Mouse (Mus musculus) gastrocnemius, adult 8-10 months (tissue): ENCODE measurements at regions not wholly inside any gene's neighbourhood (a gene's known extent, or its start where the extent isn't known, plus 50 kb on each side); places are given as distances from the start of the nearest gene placed in this dataset.

ENCODE experiments used
- DNase-seq, 2 experiments: peaks; one replicate each; pipeline ENCODE4 v3.0.0; 2022; ENCODE audit warnings: low spot score in 2 of 2

DNA sequence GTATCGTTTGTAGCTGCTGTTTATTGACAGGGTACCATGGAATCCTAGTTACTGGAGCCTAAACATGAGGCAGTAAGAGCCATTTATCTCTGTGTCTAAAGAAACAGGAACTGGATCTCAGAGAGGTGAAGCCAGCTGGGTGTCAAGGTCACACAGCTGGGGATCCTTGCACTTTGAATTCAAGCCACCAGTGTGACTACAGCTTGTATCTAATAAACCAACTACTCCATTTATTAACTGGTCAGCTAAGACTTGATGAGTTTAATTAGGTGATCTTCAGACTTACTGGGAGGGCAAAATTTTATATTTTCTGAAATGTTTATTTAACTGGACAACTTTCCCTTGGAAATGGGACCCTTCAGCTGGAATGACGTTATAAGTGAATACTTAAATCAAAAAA lies 577.5 kb upstream of the Sox9 start:
- DNase-seq, result no peak

DNA sequence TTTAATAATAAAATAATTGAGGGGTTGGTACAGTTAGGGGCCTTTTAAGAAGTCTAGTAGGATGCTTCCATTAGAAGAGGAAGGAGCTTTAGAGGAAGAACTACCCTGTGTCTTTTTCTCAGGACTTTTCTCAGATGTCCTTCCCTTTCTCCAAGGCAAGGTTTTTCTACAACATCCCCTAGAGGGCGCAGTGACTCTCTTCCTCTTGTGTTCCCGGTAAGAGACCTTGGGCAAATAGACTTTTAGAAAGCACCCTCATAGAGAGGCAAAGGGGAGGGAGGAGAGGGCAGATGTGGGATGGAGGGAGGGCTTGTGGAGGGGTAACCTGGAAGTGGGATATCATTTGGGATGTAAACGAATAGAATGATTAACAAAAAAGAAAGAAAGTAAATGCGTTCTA lies 572.6 kb upstream of the Sox9 start:
- no peak for DNase-seq

DNA sequence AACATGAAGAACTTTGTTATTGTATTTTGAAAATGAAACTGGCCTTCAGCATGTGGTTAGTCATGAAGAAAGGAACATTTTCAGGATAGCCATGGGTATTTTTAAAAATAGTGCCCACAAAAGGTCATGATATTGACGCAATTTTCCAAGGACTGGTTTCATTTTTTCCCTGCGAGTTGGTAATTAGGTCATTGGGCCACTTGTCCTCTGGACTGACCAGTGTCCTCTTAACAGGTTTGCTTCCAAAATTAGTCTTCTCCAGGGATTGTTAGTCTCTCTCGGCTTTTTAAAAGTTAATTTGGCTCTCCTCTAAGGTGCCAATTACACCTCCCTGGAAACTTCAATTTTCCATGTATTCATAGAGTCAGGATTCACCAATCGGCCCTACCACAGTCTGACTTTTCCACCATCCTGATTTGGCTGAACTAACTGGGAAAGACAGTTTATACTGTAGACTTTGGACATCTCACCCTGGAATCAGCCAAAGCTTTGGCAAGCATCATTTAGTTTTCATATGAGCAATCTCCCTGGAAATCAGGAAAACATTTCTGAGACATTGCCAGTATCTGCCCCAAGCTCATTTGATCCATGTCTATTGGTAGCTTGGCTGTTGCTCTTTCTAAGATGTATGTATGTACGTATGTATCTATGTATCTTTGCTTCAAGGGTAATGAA lies 562.8 kb upstream of the Sox9 start:
- DNase-seq, result no peak

DNA sequence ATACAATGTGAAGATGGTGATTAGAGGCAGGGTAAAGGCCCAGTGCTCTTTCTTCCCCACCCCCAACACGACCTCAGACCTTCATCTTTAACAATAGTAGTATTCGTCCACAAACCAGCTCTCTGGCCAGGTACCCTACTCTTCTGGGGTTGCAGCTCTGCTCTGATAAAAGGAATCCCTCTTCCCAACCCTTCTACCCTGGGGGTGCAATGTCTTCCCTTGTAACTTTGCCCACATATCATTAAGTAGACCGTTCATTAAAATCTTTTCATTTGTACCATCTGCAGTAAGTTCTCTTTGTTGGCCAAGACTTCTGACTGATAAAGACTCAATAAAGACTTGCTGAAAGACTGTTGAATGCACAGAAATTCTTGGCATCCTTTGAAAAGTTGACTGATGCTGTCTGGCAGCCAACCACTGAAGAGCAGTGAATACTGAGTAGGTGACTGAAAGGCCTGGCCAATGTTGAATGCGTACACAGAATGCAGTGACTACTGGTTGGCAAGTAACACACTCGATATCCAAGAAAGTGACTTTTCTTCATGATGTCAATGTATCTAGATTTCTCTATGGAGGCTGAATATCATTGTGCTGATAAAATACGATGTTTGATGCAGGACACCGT lies 547.4 kb upstream of the Sox9 start:
- DNase-seq, result no peak

DNA sequence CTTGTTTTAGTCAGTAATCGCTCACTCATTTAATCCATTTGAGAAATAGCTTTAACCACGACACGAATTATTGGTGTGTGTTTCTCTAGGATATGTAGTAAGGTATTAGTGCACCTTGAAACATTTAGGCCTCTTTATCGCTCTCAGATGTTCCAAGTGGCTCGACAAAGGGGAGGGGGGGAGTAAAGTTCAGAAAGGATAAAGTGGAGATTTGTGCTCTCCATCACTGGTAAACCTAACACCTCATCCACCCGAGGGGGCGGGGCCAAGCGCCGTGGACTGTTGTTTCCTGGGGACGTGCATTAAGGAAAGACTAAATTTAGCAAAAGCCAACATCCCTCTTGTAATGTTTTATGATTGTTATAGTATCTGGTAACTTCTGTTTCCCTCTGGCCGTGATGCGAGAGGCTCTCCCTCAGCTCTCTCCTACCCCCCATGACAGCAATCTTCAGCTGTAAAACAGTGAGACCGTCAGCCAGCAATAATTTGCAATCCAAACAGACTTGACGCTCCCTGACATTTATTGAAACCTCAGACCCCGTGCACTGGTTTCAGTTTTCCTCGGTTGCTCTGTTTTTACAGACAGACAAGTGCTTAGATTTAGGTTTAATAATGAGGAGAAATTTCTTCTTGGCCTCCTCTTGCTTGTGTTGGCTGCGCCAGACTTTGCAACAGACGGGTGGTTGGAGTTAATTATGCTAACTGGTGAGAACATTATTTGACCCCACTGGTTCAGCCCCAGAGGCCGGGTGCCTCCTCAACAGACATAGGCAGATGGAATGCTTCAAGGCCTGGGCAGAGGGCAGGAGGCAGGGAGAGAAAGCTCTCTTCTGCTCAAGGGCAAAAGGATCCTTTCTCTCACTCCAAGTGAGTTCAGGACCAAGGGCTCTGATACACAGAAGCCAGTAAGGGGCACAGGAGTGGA lies 542.8 kb upstream of the Sox9 start:
- no peak for DNase-seq

DNA sequence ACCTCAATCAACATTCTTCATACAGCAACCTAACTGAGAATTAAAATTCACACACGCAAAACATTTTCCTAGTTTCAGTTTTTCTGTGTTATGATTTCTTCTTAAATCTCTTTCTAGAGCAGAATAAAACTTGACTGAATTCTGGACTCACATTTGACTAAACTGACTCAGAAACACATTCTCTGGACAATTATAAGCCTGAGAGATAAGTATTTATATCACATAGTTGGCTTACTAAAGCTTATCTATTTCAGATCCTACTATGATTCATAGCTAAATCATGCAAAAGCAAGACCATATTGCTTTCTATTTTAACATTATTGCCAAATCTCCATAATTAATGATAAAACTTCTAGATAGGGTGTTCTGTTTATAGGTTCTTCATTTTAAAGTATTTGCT lies 529.5 kb upstream of the Sox9 start:
- DNase-seq, result no peak

DNA sequence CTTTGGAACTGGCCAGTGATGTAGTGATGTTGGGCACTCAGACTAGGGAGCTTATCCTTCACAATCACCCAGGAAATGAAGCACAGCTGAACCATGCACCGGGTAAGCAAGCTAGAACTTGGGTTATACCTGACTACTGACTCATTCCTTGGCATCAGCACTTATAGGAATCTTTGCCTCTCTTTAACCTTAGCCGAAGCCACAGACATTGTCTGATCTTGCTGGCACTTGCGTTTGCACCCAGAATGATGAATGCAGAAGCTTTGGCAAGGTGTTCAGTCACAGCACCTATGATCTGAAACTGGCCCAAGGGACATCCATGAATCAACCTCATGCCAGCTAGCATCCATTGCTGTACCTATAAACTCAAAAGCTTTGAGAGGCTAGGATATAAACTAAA lies 529.0 kb upstream of the Sox9 start:
- no peak for DNase-seq

DNA sequence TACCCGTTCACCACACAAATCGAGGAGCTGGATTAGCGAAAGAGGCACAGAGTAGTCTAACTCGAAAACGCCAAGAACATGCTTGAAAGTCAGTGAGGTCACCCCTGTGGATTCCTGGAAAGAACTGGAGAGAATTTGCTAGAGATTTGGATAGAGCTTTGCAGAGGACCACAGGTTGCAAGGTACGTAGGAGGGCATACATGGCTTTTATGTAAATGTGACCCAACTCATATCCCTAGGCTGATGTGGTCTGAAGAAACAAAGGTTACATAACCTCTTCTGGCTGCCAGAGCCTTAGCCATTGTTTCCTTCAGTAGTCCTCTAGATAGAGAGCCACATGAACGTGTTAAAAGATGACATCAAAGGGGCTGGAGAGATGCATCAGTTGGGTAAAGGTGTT lies 525.7 kb upstream of the Sox9 start:
- DNase-seq, result no peak

DNA sequence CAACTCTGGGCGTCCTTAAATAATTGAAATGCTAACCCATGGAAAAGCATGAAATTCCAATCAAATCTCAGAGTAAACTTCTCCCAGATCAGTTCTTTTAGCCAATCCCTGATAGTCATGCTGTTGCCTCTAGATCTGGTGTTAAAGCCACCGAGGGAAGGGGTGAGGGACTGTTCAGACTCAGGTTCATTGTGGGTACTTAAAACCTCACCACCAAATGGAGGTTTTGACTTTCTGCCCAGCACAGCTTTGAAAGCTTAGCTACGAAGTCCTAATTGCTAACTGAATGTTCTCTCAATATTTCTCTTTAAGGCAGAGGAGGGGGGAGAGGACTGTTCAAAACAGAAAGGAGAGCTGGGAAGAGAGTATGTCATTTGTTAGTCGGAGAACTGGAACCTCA lies 517.9 kb upstream of the Sox9 start:
- DNase-seq, result no peak

DNA sequence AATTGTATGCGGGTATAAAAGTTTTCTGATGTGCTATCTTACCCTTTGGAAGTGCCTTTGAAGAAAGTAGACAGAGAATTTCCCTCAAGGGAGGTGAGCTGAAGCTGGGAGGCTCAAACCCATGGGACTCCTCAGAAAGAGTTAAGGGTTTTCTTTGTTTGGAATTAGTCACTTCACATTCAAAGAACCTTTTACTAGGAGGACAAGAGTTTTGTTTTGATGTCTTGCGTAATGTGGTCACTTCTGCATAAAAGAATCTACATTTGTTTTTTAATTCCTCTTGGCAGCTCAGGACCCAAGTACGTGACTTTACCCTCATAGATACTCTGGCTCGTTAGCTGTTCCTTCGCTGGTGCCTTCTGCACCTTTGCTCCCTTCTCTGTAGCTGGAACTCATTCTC lies 511.1 kb upstream of the Sox9 start:
- no peak for DNase-seq

DNA sequence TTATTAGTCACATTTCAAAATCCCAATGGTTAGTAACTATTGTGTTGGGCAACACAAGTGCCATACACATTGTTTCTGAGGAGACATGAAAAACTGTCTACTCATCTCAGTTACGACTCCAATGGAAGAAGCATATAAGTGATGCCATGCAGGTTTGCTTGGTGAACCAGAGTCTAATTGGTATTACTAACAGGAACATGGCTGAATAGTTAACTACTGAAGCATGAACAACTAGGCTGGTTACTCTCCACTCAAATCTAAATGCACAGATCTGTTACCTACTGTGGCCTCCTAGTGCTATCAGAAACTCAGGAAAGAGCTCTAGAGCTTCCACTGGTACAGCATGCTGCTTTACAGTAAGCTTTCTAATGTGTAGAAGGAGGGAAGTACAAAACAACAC lies 503.5 kb upstream of the Sox9 start:
- no peak for DNase-seq

DNA sequence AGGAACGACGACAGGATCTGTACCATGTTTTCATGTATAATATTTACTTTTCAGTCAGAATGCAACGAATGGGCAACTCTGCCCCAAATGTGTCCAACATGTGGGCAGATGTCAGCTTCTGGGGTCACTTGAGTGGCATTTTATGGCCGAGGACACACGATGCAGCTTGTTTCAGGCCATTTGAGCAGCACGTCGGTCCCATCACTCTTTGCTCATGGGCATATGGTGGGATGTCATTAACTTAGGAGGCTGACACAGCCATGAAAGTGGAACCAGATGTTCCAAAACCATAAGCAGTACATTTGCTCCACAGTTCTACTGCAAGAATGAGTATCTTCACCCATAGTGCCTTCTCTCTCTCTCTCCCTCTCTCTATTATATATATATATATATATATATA lies 499.1 kb upstream of the Sox9 start:
- no peak for DNase-seq

DNA sequence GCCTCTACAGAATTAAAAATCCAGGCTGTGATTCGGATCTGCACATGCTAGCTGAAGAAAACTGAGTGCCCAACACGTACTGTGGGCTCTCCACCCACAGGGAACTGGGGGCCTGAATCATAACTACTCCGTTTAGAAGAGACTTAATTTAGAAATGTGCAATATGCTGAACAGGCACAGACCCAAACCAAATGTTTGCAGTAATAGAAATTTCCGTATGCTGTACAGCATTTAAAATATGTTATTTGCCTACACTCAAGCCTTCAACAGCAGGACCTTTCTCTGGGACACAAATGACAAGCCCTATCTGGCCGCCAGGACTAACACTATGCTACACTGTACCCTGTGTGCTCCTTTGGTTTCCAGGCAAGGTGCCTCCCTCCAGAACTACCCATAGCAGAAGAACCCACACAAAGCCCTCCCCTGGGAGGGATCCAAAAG lies 483.1 kb upstream of the Sox9 start:
- no peak for DNase-seq

DNA sequence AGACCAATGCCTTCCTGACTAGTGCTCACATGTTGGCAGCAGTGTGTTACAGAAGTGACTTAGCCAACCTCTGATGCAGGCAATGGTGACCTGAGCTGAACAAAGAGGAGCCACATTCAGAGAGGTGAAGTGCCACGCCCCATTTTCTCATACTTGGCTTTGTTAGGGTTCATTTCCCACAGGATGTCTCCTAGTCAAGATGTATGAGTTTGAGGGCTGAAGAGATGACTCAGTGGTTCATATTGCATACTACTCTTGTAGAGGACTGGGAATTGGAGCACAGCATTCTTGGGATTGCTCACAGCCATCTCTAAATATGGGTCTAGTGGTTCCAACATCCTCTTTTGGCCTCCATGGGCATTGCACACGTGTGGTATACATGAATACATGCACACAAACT lies 478.9 kb upstream of the Sox9 start:
- DNase-seq, result no peak

DNA sequence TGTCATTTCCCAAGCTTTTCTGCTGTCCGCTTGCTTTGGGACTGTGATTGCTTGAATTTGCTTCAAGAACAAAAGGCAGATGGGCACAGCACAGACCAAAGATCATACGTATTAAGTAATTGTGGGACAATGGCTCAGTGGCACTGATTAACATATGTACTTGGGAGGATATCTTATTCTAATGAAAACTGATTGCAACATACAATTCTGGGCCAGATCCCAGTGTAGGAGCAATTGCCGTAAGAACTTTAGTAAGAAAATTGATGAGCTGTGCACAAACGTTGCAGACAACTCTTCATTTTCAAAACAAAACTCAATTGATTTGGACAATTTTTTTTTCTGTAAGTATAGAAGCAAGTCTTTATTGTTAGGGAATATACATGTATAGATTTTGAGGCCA lies 456.2 kb upstream of the Sox9 start:
- DNase-seq, result no peak

DNA sequence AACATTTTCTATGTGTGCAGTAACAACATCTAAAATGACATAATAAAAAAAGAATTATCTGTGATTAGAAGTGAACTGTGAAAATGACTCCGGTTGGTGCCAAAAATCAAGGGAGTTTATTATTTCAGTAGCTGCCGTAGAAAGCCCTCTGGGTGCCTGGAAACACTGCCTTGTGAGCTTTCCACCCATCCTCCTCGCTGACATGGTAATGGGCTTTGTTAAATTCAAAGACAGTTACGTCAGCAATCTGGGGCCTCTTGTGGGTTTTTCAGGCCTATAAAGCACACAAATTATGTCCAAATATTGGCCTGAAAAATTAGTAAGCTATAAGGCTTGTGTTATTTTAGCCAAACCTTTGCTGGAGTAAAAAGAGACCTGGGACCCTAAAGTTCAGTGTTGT lies 454.4 kb upstream of the Sox9 start:
- no peak for DNase-seq

DNA sequence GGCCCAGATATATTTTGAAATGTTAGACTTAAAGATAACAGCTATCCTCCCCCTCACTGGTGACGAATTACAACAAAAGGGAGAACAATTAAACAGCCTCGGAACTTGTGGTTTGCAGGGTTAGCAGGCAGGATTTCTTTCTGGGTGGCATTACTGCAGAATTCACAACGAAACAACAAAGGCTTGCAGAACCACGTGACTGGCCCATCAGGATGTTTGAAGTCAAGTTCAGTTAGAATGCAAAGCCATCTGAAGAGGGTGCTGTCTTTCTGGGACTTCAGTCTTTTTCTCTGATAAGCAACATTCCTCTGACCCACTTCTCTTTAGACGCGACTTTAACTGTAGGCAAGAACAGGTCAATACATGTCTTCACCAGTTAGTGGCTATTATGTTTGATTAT lies 436.9 kb upstream of the Sox9 start:
- DNase-seq, result no peak

DNA sequence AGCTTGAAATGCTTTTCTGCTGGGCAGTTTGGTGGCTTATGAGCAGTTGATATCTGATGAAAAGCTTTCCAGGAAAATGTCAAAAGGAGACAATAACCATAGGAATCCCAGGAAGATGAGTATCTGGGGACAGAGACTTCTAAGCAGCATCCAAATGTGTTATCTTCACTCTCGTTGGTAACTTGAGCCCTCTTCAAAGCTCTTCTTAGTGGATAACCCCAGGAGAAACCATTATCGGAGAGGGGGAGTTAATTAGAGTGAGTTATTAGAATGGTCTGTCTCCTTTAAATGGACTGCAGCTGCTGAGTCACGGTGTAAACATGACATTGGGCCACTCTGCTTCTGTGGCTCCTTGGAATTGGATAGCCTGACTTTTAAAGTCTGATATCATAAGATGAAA lies 436.4 kb upstream of the Sox9 start:
- DNase-seq, result no peak

DNA sequence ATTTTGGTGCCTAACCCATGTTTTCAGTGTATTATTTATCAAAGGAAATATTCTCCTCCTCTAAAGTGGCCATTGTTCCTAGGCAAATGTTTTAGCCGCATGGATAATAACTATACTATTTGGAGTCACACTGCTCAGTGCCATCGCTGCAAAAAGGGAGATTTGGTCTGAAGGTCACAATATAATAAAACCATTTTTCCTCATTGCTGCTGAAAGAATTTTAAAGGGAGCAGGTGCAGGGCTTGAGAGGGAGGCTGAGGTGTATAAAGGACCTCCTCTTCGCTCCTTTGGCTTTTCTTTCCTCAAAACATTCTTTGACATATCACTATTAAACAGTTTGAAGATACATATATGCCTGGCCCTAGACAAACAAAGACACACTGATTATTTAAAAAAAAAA lies 435.9 kb upstream of the Sox9 start:
- no peak for DNase-seq

DNA sequence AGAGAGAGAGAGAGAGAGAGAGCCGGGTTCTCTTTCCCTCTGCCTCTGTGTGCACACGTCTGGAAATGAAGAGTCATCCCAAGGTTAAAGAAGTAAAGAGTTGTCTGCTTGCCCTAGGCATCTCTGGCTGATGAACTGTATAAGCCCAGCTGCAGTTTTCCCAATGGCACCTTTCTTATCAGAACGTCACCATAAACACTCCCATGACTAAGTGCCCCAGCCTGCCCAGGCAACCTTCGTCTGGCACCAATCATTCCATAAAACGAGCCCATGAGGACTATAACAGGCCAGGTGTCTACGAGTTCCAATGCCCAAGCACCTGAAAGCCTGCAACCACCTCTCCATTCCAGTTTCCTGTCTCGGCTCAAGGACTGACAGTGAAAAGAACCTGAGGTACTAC lies 435.5 kb upstream of the Sox9 start:
- no peak for DNase-seq

DNA sequence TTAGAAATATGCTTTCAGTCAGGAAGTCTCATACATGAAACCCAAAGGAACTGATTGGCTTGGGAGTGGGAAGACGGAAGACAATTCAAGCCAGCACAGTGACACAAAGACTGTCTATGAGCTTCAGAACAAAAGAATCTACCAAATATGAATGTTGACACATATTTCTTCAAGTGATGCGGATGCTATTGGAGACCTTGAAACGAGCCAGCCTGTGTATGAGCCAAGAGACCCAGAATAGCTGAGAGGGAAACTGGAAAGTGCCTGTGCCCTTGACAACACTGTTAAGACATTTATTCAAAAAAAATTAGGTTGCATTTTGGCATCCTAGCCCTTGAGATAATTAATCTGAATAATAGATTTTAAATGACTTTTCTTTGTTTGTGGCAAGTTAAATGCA lies 426.7 kb upstream of the Sox9 start:
- DNase-seq, result no peak

DNA sequence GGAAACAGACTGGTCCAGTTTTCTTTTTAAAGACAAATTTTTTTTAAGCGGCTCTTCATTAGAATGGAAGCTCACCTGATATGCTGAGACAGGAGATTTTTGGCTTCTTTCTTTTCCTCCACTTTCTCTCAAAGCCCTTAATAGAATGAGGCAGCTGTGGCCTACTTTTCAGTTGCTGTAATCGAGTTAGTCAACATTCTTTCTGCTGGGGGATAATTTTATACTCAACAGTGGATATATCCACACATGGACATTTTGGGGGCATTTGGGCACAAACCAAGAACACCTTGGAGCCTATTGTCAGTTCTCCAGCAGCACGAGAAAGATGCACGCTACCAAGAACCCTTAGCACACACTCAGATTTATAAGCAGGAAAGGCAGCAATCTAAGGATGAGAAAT lies 415.3 kb upstream of the Sox9 start:
- DNase-seq, result no peak

DNA sequence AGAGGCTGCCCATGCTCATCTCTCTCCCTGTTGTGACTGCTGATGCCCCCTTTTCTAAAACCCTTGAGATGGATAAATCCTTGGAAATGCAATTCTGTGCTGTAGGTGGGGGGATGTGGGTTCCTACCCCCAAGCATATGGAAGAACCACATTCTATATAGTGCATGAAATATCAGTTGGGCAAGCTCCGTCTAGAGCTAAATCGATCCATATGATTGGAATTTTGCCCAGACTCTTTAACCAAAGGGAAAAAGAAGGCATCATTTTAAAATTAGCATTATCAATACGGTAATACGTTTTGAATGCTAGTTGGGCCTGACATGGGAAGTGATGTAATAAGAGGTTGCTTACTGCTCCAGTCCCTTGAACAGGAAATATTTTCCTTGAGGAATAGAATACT lies 411.1 kb upstream of the Sox9 start:
- no peak for DNase-seq
